Mouse (Mus musculus): ENCODE data around the gene Chmp4b. TPM values are rescaled to one million over a fixed set of nuclear protein-coding genes. Genes with fewer than 3 reads are reported as not detected.
A peak's percentile ranks its signal among the peaks of the same experiment; 100 is the strongest.

Gene Chmp4b
- total and polyA plus RNA-seq, 2 experiments from 2014 or later = 20.1 to 80.7 TPM

DNA sequence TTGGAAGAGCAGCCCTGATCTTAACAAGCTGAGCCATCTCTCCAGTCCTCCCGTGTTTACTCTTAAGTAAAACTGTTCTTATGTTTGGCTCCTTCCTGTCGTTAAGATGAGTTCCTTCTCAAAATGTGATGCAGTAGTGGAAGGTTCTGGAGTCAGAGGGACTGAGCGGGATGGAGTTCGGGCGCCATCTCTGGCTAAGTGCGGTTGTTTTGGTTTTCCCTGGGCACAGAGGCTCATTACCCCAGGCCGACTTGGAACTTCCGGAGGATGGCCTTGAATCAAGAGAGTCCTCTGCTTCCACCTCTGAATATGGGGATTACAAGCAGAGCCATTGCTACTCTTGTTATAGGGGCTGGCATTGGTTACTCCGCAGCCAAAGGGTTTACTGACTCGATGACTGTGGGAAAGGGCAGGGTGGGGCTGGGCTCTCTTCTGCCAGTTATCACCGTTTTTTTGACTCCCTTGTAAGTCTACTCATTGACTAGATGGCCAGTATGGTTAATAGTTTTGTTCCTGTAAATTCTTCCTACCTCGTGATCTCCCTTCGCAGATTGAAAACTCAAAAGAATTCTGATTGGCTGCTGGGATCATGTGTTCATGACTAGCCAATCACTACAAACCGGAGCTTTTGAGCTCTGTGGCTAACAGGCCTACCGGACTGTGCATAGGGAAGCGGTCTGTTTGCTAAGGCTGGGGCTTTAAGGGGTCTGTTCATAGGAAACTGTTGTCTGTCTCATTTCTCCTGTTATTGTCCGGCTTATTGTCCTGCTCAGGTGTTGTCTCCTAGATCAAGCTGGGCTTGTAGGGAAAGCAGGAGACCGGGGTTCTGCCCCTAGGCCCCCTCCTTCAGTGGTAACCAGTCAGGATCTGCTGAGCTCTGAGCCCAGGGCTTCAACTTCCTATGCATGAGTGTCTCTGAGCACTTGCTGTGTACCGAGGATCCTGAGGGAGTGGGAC is 25.4 kb downstream of the Chmp4b start:
- Histone ChIP-seq H3K9me3 (replicated peaks; ENCODE audit: control insufficient read depth, low read length) (no peaks in the 10 kb centered on the region), H3K9ac (replicated peaks; ENCODE audit: low read depth, low read length) (peak overlapping the region; percentile 48), H3K36me3 (replicated peaks; ENCODE audit: control insufficient read depth, insufficient read depth, low read length) (no peaks in the 10 kb centered on the region), H3K27ac (ENCODE audit: low read depth) (peak overlapping the region; percentile 91), H3K27me3 (ENCODE audit: control insufficient read depth, insufficient read depth, low read length) (no peaks in the 10 kb centered on the region), H3K4me2 (ENCODE audit: low read depth, low read length) (peak overlapping the region; percentile 61), H3K4me1 (ENCODE audit: control insufficient read depth, insufficient read depth) (peaks cover 38% of the 10 kb centered on the region), H3K4me3 (ENCODE audit: low read depth, low read length) (peak overlapping the region; percentile 22)
- no peak for TF ChIP-seq CTCF (IDR thresholded peaks at IDR 0.05; ENCODE audit: low read depth)
- no peak for TF ChIP-seq EP300 (IDR thresholded peaks at IDR 0.05; ENCODE audit: low read depth)
- 48% methylated on average over 19 of the region's 19 CpGs for WGBS
- DNase-seq (ENCODE audit: low spot score) (peak; percentile 74), ATAC-seq (ENCODE audit: insufficient read depth, low read depth) (peak; percentile 72)

DNA sequence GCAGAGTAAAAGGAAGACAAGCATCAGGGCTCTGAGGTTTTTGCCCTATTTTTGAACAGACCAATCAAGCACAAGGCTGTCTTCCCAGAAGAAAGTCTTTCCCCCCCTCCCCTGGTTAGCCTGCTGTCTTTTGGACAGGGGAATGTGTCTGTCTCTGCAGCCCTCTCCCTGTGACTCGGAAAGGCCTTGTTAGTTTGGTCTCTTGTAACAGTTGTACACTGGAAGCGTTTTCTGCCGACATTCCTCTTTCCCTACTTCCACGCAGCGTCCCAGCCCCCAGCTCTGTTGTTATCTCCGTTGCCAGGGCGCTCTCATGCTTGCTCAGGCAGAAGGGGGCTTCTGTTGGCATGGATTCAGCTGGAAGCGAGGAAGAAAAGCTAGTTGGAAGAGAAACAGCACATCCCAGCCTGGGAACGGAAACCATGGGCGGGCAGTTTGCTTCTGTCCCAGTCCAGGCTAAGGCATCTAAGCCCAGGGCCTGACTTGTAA is 26.2 kb downstream of the Chmp4b start:
- Histone ChIP-seq H3K9me3 (replicated peaks; ENCODE audit: control insufficient read depth, low read length) (no peaks in the 10 kb centered on the region), H3K36me3 (replicated peaks; ENCODE audit: control insufficient read depth, insufficient read depth, low read length) (no peaks in the 10 kb centered on the region), H3K4me3 (ENCODE audit: low read depth, low read length) (peak overlapping the region; percentile 22), H3K4me2 (ENCODE audit: low read depth, low read length) (peak overlapping the region; percentile 61), H3K9ac (replicated peaks; ENCODE audit: low read depth, low read length) (peak overlapping the region; percentile 48), H3K4me1 (ENCODE audit: control insufficient read depth, insufficient read depth) (peaks cover 38% of the 10 kb centered on the region), H3K27ac (ENCODE audit: low read depth) (peak overlapping the region; percentile 91), H3K27me3 (ENCODE audit: control insufficient read depth, insufficient read depth, low read length) (no peaks in the 10 kb centered on the region)
- TF ChIP-seq EP300 (IDR thresholded peaks at IDR 0.05; ENCODE audit: low read depth) (no peak), CTCF (IDR thresholded peaks at IDR 0.05; ENCODE audit: low read depth) (no peak)
- ATAC-seq (ENCODE audit: insufficient read depth, low read depth) (peak; percentile 58), DNase-seq (ENCODE audit: low spot score) (peak; percentile 80)
- 7% methylated on average over 10 of the region's 10 CpGs for whole genome bisulfite sequencing

DNA sequence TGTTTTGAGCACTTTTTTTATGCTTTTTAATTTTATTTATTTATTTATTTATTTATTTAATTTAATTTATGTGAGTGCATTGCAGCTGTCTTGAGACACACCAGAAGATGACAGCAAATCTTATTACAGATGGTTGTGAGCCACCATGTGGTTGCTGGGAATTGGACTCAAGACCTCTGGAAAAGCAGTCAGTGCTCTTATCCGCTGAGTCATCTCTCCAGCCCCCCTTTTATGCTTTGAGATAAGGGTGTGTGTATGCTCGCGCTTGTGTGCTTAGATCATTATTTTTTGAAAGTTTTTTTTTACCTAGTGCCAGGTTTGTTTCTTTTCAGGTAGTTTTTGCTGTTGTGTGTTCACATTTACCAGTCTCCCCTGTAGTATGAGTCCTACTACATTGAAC is 27.5 kb downstream of the Chmp4b start:
- Histone ChIP-seq H3K9me3 (replicated peaks; ENCODE audit: control insufficient read depth, low read length) (no peaks in the 10 kb centered on the region), H3K4me2 (ENCODE audit: low read depth, low read length) (no peak overlapping the region), H3K27me3 (ENCODE audit: control insufficient read depth, insufficient read depth, low read length) (no peaks in the 10 kb centered on the region), H3K27ac (ENCODE audit: low read depth) (no peak overlapping the region), H3K36me3 (replicated peaks; ENCODE audit: control insufficient read depth, insufficient read depth, low read length) (no peaks in the 10 kb centered on the region), H3K4me1 (ENCODE audit: control insufficient read depth, insufficient read depth) (peaks cover 32% of the 10 kb centered on the region), H3K9ac (replicated peaks; ENCODE audit: low read depth, low read length) (no peak overlapping the region), H3K4me3 (ENCODE audit: low read depth, low read length) (no peak overlapping the region)
- DNase-seq (ENCODE audit: low spot score) = no peak
- TF ChIP-seq CTCF (IDR thresholded peaks at IDR 0.05; ENCODE audit: low read depth) (no peak), EP300 (IDR thresholded peaks at IDR 0.05; ENCODE audit: low read depth) (no peak)
- 65% methylated on average over 3 of the region's 3 CpGs for WGBS
- ATAC-seq (ENCODE audit: insufficient read depth, low read depth) = no peak

DNA sequence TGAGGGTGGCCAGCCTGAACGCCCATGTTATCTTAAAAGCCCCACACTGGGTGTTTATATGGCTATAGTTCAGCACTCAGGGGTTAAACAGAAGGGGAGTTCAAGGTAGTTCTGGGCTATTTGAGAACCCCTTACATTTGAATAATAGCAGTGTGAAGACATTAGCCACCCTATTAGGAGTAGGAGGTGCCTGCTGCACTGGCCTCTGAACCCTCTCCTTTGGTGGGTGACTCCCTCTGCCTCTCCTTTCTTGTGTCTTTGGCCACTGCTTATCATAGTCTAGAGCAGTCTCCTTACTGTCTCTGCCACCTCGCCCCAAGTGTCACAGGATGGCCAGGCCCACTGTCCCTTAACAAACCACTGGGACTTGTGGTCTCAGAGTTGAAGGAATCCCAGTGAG is 28.8 kb downstream of the Chmp4b start:
- WGBS = 63% methylated on average over 2 of the region's 2 CpGs
- Histone ChIP-seq H3K9me3 (replicated peaks; ENCODE audit: control insufficient read depth, low read length) (no peaks in the 10 kb centered on the region), H3K4me1 (ENCODE audit: control insufficient read depth, insufficient read depth) (peaks cover 23% of the 10 kb centered on the region), H3K27ac (ENCODE audit: low read depth) (no peak overlapping the region), H3K9ac (replicated peaks; ENCODE audit: low read depth, low read length) (no peak overlapping the region), H3K27me3 (ENCODE audit: control insufficient read depth, insufficient read depth, low read length) (no peaks in the 10 kb centered on the region), H3K4me2 (ENCODE audit: low read depth, low read length) (no peak overlapping the region), H3K4me3 (ENCODE audit: low read depth, low read length) (no peak overlapping the region), H3K36me3 (replicated peaks; ENCODE audit: control insufficient read depth, insufficient read depth, low read length) (0 out of 2 replicates have a peak, but pooled peaks cover 4% of the 10 kb centered on the region)
- ATAC-seq (ENCODE audit: insufficient read depth, low read depth) (no peak), DNase-seq (ENCODE audit: low spot score) (peak; percentile 3)
- TF ChIP-seq CTCF (IDR thresholded peaks at IDR 0.05; ENCODE audit: low read depth) = no peak
- TF ChIP-seq EP300 (IDR thresholded peaks at IDR 0.05; ENCODE audit: low read depth) = no peak

DNA sequence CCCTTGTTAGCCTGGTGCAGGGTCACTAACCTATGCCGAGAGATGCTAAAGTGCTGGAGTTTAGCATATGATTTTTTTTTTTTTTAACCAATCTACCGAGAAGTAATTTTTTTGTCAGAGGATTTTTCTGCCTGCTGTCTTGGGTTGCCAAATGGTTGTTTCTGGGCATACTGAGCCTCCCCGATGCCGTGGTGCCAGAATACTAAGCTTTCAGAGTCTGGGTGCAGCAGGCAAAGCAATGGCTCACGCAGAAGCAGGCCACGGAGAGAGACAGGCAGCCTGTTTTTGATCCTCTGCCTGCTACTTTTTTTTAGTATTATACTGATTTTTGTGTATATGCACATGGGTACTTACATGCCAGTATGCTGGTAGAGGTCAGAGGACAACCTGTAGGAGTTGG is 29.4 kb downstream of the Chmp4b start:
- H3K4me2 ChIP-seq (ENCODE audit: low read depth, low read length) = no peak overlapping the region
- 0 out of 2 replicates have a peak, but pooled peaks cover 5% of the 10 kb centered on the region for H3K36me3 ChIP-seq (replicated peaks; ENCODE audit: control insufficient read depth, insufficient read depth, low read length)
- no peak overlapping the region for H3K4me3 ChIP-seq (ENCODE audit: low read depth, low read length)
- no peak overlapping the region for H3K9ac ChIP-seq (replicated peaks; ENCODE audit: low read depth, low read length)
- H3K9me3 ChIP-seq (replicated peaks; ENCODE audit: control insufficient read depth, low read length) = no peaks in the 10 kb centered on the region
- TF ChIP-seq CTCF (IDR thresholded peaks at IDR 0.05; ENCODE audit: low read depth) = no peak
- TF ChIP-seq EP300 (IDR thresholded peaks at IDR 0.05; ENCODE audit: low read depth) = no peak
- H3K27ac ChIP-seq (ENCODE audit: low read depth) = no peak overlapping the region
- DNase-seq (ENCODE audit: low spot score) (peak; percentile 2), ATAC-seq (ENCODE audit: insufficient read depth, low read depth) (no peak)
- no peaks in the 10 kb centered on the region for H3K27me3 ChIP-seq (ENCODE audit: control insufficient read depth, insufficient read depth, low read length)
- 84% methylated on average over 6 of the region's 6 CpGs for WGBS
- H3K4me1 ChIP-seq (ENCODE audit: control insufficient read depth, insufficient read depth) = peaks cover 23% of the 10 kb centered on the region

All from heart, postnatal 0 days (tissue).